Mouse (Mus musculus): Measurements from ENCODE around the gene Prdm9. TPM values are rescaled to one million over a fixed set of nuclear protein-coding genes. Genes with fewer than 3 reads are reported as not detected.

Gene Prdm9
- total RNA-seq (2014; fragmentation: Nextera tagmentation), result 9.2 and 16.0 TPM in 2 replicates
- 3.2 and 5.4 TPM in 2 replicates for total RNA-seq (2017)
- 1.1 TPM in 2 replicates for polyA plus RNA-seq (2012)

DNA sequence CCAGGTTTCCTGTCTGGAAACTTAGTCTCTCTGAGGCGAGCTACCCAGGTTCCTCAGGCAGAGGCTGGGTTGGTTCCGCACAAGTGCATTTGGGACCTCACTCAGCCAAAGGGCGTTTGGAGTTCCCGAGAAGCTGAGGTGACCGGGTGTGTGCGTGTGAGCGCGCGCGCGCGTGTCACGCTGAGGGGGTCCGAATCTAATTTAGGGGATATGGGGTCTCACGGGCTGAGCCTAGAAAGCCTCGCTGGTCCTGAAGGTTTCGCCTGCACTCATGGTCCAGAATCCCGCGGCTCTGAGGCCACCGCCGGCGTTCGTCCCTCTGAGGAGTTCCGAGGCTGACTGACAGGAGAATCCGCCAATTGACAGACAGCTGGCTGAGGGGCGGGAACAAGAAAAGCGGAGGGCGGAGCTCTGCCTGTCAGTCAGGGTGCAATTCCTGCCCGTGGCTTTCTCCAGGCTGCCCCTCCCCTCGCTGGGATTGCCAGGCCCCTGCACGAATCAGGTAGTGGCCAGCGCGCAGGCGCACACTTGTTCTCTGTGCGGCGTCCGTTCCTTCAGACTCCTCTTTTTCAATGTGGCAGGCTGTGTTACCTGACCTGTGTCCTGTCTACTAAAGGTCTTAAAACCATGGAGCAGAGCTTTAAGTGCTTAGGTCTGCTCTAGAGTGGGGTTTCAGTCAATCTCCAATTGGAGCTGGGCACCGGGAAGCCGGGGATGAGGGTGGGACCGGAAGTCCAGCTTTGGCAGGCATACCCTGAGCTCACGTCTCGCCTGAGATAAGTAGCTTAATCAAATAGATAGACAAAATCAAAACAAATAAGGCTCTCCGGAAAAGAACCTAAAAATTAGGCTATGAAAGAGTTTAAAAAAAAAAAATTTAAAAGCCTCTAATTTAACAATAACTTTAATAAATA is at the start of gene Prdm9:
TSS of gene Prdm9 (minus strand) at position 341 of the 914 bp plus-strand sequence.
- H3K4me1 ChIP-seq (ENCODE audit: insufficient read depth, low read depth, low read length), result peaks cover 13% of the 10 kb centered on the region
- H3K27me3 ChIP-seq (ENCODE audit: insufficient read depth, low read length), result peaks cover 3% of the 10 kb centered on the region; the same call in 1 of the 2 replicates
- peak; percentile 92 for DNase-seq (ENCODE audit: low spot score)
- ATAC-seq (ENCODE audit: extremely low read depth, insufficient number of reproducible peaks, low FRiP score, poor library complexity, severe bottlenecking), result peak; percentile 99
- no peaks in the 10 kb centered on the region for H3K9me3 ChIP-seq (replicated peaks)
- no peaks in the 10 kb centered on the region for H3K36me3 ChIP-seq (replicated peaks)
- H3K4me3 ChIP-seq (ENCODE audit: low read depth, low read length), result peak within 1 kb of the TSS; percentile 78
- TF ChIP-seq TAL1 (conservative IDR thresholded peaks at IDR 0.05; ENCODE audit: low read depth, low read length) (no peak), POLR2AphosphoS5 (IDR thresholded peaks at IDR 0.05; ENCODE audit: insufficient replicate concordance, low read depth, low read length) (no peak), GATA1 (IDR thresholded peaks at IDR 0.05; ENCODE audit: borderline replicate concordance, low read length) (no peak), GATA2 (IDR thresholded peaks at IDR 0.05; ENCODE audit: borderline replicate concordance, low read depth, low read length) (no peak), CTCF (IDR thresholded peaks at IDR 0.05; ENCODE audit: low read depth, low read length) (no peak)

DNA sequence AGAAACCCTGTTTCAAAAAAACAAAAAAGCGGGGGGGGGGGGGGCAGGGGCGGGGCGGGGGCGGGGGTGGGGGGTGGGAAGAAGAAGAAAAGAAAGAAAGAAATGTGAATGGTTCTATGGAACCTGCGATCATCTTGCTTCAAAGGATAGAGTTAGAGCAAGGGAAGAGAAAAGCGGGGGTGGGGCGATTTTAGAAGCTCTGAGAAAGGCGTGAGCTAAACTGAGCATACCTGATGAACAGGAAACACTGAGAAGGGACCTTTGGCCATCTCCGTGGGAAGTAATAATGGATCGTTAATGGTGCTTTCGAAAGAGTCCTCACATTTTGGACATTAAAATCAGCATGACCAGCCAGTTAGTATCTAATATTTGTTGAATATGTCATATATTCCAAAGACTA is 35.3 kb upstream of the Prdm9 start:
- DNase-seq (ENCODE audit: low spot score) (no peak), ATAC-seq (ENCODE audit: extremely low read depth, insufficient number of reproducible peaks, low FRiP score, poor library complexity, severe bottlenecking) (no peak)
- TF ChIP-seq TAL1 (conservative IDR thresholded peaks at IDR 0.05; ENCODE audit: low read depth, low read length) (no peak), CTCF (IDR thresholded peaks at IDR 0.05; ENCODE audit: low read depth, low read length) (no peak), GATA2 (IDR thresholded peaks at IDR 0.05; ENCODE audit: borderline replicate concordance, low read depth, low read length) (no peak), GATA1 (IDR thresholded peaks at IDR 0.05; ENCODE audit: borderline replicate concordance, low read length) (no peak), POLR2AphosphoS5 (IDR thresholded peaks at IDR 0.05; ENCODE audit: insufficient replicate concordance, low read depth, low read length) (no peak)
- Histone ChIP-seq H3K4me1 (ENCODE audit: insufficient read depth, low read depth, low read length) (no peaks in the 10 kb centered on the region), H3K36me3 (replicated peaks) (no peaks in the 10 kb centered on the region), H3K4me3 (ENCODE audit: low read depth, low read length) (no peak overlapping the region), H3K9me3 (replicated peaks) (no peaks in the 10 kb centered on the region), H3K27me3 (ENCODE audit: insufficient read depth, low read length) (no peaks in the 10 kb centered on the region)

DNA sequence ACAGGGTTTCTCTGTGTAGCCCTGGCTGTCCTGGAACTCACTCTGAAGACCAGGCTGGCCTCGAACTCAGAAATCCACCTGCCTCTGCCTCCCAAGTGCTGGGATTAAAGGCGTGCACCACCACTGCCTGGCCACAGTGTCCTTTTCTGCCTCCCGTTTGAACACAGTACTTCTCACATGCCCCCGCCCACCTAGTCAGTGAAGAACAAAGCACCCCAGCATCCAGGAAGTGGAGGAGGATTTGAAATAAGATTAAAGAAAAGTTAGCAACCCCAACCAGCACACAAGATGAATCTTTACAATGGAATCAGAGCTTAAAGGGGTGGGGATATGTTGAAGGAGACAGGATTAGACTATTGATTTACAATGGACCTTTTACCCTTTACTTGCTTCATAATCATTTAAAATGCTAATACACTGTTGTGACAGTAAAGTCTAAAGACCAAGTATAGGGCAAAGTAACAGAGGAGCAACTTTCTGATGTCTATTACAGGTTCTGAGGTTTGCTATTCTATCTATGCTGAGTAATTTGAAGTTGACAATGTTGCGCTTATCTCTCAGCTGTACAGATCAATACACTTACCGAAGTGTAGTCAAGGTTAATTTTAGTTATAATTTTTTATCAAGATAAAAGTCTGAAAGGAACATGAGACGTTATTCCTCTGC is 27.2 kb upstream of the Prdm9 start:
- Histone ChIP-seq H3K4me3 (ENCODE audit: low read depth, low read length) (no peak overlapping the region), H3K27me3 (ENCODE audit: insufficient read depth, low read length) (peaks cover 10% of the 10 kb centered on the region; the same call in 1 of the 2 replicates), H3K9me3 (replicated peaks) (no peaks in the 10 kb centered on the region), H3K36me3 (replicated peaks) (no peaks in the 10 kb centered on the region), H3K4me1 (ENCODE audit: insufficient read depth, low read depth, low read length) (no peaks in the 10 kb centered on the region)
- TF ChIP-seq TAL1 (conservative IDR thresholded peaks at IDR 0.05; ENCODE audit: low read depth, low read length), result no peak
- TF ChIP-seq POLR2AphosphoS5 (IDR thresholded peaks at IDR 0.05; ENCODE audit: insufficient replicate concordance, low read depth, low read length), result no peak
- no peak for TF ChIP-seq GATA1 (IDR thresholded peaks at IDR 0.05; ENCODE audit: borderline replicate concordance, low read length)
- no peak for TF ChIP-seq CTCF (IDR thresholded peaks at IDR 0.05; ENCODE audit: low read depth, low read length)
- no peak for TF ChIP-seq GATA2 (IDR thresholded peaks at IDR 0.05; ENCODE audit: borderline replicate concordance, low read depth, low read length)
- DNase-seq (ENCODE audit: low spot score) (no peak), ATAC-seq (ENCODE audit: extremely low read depth, insufficient number of reproducible peaks, low FRiP score, poor library complexity, severe bottlenecking) (no peak)

DNA sequence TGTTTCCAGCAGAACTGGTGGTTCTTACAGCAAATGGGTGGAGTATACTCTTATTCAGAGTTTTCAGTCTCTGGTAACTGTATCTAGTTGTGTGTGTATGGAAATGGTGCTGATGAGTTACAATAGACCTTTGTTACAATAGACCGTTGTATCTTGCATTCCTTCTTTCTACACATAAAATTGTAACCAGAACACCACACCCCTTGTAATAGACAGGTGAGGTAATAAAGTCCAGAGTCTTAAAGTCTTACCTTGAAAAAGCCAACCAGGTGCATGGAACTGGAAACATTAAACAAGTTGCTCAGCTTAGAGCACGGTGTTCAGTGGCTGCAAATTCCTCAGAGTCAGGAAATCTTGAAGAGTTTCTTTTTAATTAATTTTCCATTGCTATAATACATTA is 24.0 kb upstream of the Prdm9 start:
- H3K36me3 ChIP-seq (replicated peaks), result no peaks in the 10 kb centered on the region
- H3K4me1 ChIP-seq (ENCODE audit: insufficient read depth, low read depth, low read length), result peaks cover 2% of the 10 kb centered on the region; the same call in 1 of the 2 replicates
- no peak overlapping the region for H3K4me3 ChIP-seq (ENCODE audit: low read depth, low read length)
- DNase-seq (ENCODE audit: low spot score) (no peak), ATAC-seq (ENCODE audit: extremely low read depth, insufficient number of reproducible peaks, low FRiP score, poor library complexity, severe bottlenecking) (no peak)
- no peaks in the 10 kb centered on the region for H3K9me3 ChIP-seq (replicated peaks)
- TF ChIP-seq GATA1 (IDR thresholded peaks at IDR 0.05; ENCODE audit: borderline replicate concordance, low read length) (no peak), POLR2AphosphoS5 (IDR thresholded peaks at IDR 0.05; ENCODE audit: insufficient replicate concordance, low read depth, low read length) (no peak), TAL1 (conservative IDR thresholded peaks at IDR 0.05; ENCODE audit: low read depth, low read length) (no peak), CTCF (IDR thresholded peaks at IDR 0.05; ENCODE audit: low read depth, low read length) (no peak), GATA2 (IDR thresholded peaks at IDR 0.05; ENCODE audit: borderline replicate concordance, low read depth, low read length) (no peak)
- peaks cover 10% of the 10 kb centered on the region; the same call in 1 of the 2 replicates for H3K27me3 ChIP-seq (ENCODE audit: insufficient read depth, low read length)

DNA sequence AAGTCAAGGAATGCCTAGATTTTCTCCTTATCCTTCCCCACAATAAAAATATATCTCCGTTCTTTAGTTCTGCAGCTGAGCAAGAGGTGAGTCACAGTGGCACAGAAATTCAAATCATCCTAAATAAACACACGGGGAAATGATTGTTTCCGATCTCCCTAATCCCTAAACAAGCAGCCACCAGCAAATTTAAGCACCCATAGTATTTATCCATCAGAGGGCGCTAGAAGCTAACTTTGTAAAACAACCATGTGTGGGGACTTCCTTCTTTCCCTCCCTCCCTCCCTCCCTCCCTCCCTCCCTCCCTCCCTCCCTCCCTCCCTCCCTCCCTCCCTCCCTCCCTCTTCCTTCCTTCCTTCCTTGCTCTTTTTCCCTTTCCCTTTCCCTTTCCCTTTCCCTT is 21.5 kb upstream of the Prdm9 start:
- no peaks in the 10 kb centered on the region for H3K36me3 ChIP-seq (replicated peaks)
- no peak overlapping the region for H3K4me3 ChIP-seq (ENCODE audit: low read depth, low read length)
- peaks cover 3% of the 10 kb centered on the region; the same call in 1 of the 2 replicates for H3K4me1 ChIP-seq (ENCODE audit: insufficient read depth, low read depth, low read length)
- ATAC-seq (ENCODE audit: extremely low read depth, insufficient number of reproducible peaks, low FRiP score, poor library complexity, severe bottlenecking) (no peak), DNase-seq (ENCODE audit: low spot score) (peak; percentile 24)
- H3K27me3 ChIP-seq (ENCODE audit: insufficient read depth, low read length), result peaks cover 10% of the 10 kb centered on the region; the same call in 1 of the 2 replicates
- TF ChIP-seq CTCF (IDR thresholded peaks at IDR 0.05; ENCODE audit: low read depth, low read length) (peak; percentile 40; the same call in 1 of the 2 replicates), GATA2 (IDR thresholded peaks at IDR 0.05; ENCODE audit: borderline replicate concordance, low read depth, low read length) (no peak)
- no peaks in the 10 kb centered on the region for H3K9me3 ChIP-seq (replicated peaks)

DNA sequence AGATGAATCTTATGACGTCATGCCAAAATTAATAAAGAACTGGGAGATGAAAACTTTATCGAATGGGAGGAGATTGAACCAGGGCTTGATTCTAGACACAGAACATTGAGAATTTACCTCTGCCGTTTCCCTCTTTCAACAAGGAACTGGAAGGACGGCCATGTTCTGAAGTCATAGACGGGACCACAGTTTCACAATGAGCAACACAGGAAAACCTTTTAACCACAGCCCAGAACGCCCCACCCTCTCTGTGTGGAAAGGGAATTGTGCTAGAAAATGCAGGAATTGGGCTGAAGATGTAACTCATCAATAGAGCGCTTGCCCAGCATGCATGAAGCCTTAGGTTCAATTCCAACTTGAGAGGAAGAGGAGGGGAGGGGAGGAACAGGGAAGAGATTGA is 18.9 kb upstream of the Prdm9 start:
- TF ChIP-seq GATA2 (IDR thresholded peaks at IDR 0.05; ENCODE audit: borderline replicate concordance, low read depth, low read length), result no peak
- TF ChIP-seq TAL1 (conservative IDR thresholded peaks at IDR 0.05; ENCODE audit: low read depth, low read length), result no peak
- no peak for TF ChIP-seq POLR2AphosphoS5 (IDR thresholded peaks at IDR 0.05; ENCODE audit: insufficient replicate concordance, low read depth, low read length)
- no peak for TF ChIP-seq CTCF (IDR thresholded peaks at IDR 0.05; ENCODE audit: low read depth, low read length)
- TF ChIP-seq GATA1 (IDR thresholded peaks at IDR 0.05; ENCODE audit: borderline replicate concordance, low read length), result no peak
- Histone ChIP-seq H3K27me3 (ENCODE audit: insufficient read depth, low read length) (peaks cover 6% of the 10 kb centered on the region), H3K9me3 (replicated peaks) (no peaks in the 10 kb centered on the region), H3K36me3 (replicated peaks) (no peaks in the 10 kb centered on the region), H3K4me1 (ENCODE audit: insufficient read depth, low read depth, low read length) (peaks cover 3% of the 10 kb centered on the region; the same call in 1 of the 2 replicates), H3K4me3 (ENCODE audit: low read depth, low read length) (no peak overlapping the region)
- DNase-seq (ENCODE audit: low spot score), result no peak
- ATAC-seq (ENCODE audit: extremely low read depth, insufficient number of reproducible peaks, low FRiP score, poor library complexity, severe bottlenecking), result no peak
